Mouse (Mus musculus) stomach, postnatal 0 days (tissue): ENCODE data around the gene Dhdh. TPM values are rescaled to one million over a fixed set of nuclear protein-coding genes. Genes with fewer than 3 reads are reported as not detected.
"Not testable (repeated sequence)": the region's sequence is repeated elsewhere in the genome, so short reads cannot be mapped to it uniquely, and the experiment has no call there.

ENCODE experiments used
- ATAC-seq: fragments of 200-750 bp; cut with Nextera tagmentation; 2 replicates; pipeline ENCODE4 v1.8.0; 2017; ENCODE audit not compliant: low FRiP score, low TSS enrichment
- DNase-seq: peaks from one replicate; pipeline ENCODE4 v3.0.0-alpha.2; 2016; ENCODE audit warnings: low spot score
- H3K27ac ChIP-seq: fragments of 300-500 bp; sonication (generic); replicated peaks from 2 replicates; pipeline ENCODE4 v1.5.1; 2014; ENCODE audit warnings: mild to moderate bottlenecking, control low read depth
- H3K27me3 ChIP-seq: fragments of 300-500 bp; sonication (generic); 2 replicates; pipeline ENCODE4 v1.6.1; 2014; ENCODE audit warnings: low read length; ENCODE audit not compliant: control insufficient read depth, insufficient read depth
- H3K36me3 ChIP-seq: fragments of 300-500 bp; sonication (generic); 2 replicates; pipeline ENCODE4 v1.6.1; 2014; ENCODE audit warnings: low read length, mixed read lengths; ENCODE audit not compliant: control insufficient read depth, insufficient read depth
- H3K4me1 ChIP-seq: fragments of 300-500 bp; sonication (generic); replicated peaks from 2 replicates; pipeline ENCODE4 v1.6.1; 2014; ENCODE audit warnings: antibody characterized with exemption; ENCODE audit not compliant: control insufficient read depth, insufficient read depth
- H3K4me2 ChIP-seq: fragments of 300-500 bp; sonication (generic); replicated peaks from 2 replicates; pipeline ENCODE4 v1.6.1; 2014; ENCODE audit warnings: low read depth, mild to moderate bottlenecking, control low read depth, moderate library complexity
- H3K4me3 ChIP-seq: fragments of 300-500 bp; sonication (generic); 2 replicates; pipeline ENCODE4 v1.5.1; 2014; ENCODE audit warnings: low read depth, low read length, control low read depth
- H3K9ac ChIP-seq: fragments of 300-500 bp; sonication (generic); 2 replicates; pipeline ENCODE4 v1.6.1; 2014; ENCODE audit warnings: mild to moderate bottlenecking, low read length, control low read depth, mixed read lengths
- H3K9me3 ChIP-seq: fragments of 300-500 bp; sonication (generic); 2 replicates; pipeline ENCODE4 v1.6.1; 2016; ENCODE audit warnings: low read length; ENCODE audit not compliant: control insufficient read depth
- CTCF ChIP-seq: IDR thresholded peaks from 2 replicates; pipeline ENCODE4 v1.5.1; 2016; ENCODE audit warnings: antibody characterized with exemption, low read depth, mild to moderate bottlenecking, moderate library complexity
- EP300 ChIP-seq: optimal IDR thresholded peaks from 2 replicates; pipeline ENCODE3; 2016; ENCODE audit warnings: antibody characterized with exemption
- WGBS: fragments of 180-500 bp; shearing (Covaris S2); extraction: QIAGEN DNeasy Blood & Tissue Kit; methylation state at CpG from one replicate; pipeline ENCODE4 v1.1.7; 2014; 5-methylcytosine and 5-hydroxymethylcytosine counted together
- polyA plus RNA-seq: library from polyadenylated mRNA; unstranded; fragments of >200 nt; fragmentation: Nextera tagmentation; extraction: Ambion mirVana; gene quantifications from 2 replicates; pipeline ENCODE4 v1.2.1, GENCODE M21; 2015

Dhdh gene
- polyA plus RNA-seq, 1 experiment from 2014 or later, result 1.1 TPM

DNA sequence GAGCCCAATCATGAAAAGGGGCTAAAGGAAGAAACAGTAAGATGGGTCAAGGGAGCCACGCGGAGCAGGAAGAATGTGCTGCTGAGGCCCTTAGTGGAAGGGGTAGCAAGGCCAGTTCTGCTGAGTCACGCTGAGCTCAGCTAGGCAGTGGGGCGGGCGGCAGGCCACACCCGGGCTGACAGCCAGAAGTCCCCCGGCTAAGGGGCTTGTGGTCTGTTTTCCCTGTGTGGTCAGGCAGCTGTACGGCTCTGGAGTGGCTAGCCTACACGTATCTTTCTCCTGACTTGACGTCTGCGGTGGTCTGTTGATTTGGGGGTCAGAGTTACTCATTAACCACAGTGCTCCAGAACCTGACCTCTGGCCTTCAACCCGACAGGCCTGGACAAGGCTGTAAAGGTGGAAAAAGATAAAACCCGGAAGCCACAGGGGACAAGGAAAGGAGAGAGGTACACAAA is 27.7 kb downstream of the Dhdh start:
- Histone ChIP-seq H3K4me3 (0 out of 2 replicates have a peak overlapping the region, but pooled peaks have one; percentile 33), H3K27me3 (no peaks in the 10 kb centered on the region), H3K36me3 (peaks cover 8% of the 10 kb centered on the region), H3K4me1 (peaks cover 9% of the 10 kb centered on the region), H3K9ac (peak overlapping the region; percentile 58), H3K9me3 (no peaks in the 10 kb centered on the region), H3K4me2 (peak overlapping the region; percentile 67), H3K27ac (peak overlapping the region; percentile 95)
- TF ChIP-seq EP300, result no peak
- no peak for TF ChIP-seq CTCF
- DNase-seq (peak; percentile 87), ATAC-seq (peak; percentile 50)
- WGBS, result 6% methylated on average over 13 of the region's 13 CpGs

DNA sequence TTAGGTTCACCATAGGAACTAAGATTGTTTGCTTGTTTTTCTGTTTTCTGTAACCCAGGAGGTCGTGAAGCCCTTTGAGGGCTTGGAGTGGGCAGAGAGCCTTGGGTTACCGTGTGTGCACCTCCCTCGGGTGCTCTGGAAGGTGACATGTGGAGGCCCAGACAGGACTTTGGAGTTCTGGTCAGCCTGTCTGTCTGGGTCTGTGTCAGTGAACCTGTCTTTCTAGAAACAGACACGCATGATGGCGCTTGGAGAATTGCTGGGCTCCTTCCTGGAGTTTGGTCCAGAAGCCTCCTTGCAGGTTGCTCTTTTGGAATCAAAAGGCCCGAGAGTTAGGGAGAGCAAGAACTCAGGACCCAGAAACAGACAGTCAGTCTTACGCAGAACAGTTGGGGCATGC is 28.2 kb downstream of the Dhdh start:
- Histone ChIP-seq H3K36me3 (peaks cover 8% of the 10 kb centered on the region), H3K27me3 (no peaks in the 10 kb centered on the region), H3K27ac (peak overlapping the region; percentile 95), H3K9ac (peak overlapping the region; percentile 58), H3K4me1 (peaks cover 7% of the 10 kb centered on the region), H3K4me3 (peak overlapping the region; percentile 33), H3K9me3 (no peaks in the 10 kb centered on the region), H3K4me2 (peak overlapping the region; percentile 67)
- 51% methylated on average over 7 of the region's 7 CpGs for WGBS
- ATAC-seq, result no peak
- TF ChIP-seq EP300 (no peak), CTCF (no peak)
- peak; percentile 47 for DNase-seq

DNA sequence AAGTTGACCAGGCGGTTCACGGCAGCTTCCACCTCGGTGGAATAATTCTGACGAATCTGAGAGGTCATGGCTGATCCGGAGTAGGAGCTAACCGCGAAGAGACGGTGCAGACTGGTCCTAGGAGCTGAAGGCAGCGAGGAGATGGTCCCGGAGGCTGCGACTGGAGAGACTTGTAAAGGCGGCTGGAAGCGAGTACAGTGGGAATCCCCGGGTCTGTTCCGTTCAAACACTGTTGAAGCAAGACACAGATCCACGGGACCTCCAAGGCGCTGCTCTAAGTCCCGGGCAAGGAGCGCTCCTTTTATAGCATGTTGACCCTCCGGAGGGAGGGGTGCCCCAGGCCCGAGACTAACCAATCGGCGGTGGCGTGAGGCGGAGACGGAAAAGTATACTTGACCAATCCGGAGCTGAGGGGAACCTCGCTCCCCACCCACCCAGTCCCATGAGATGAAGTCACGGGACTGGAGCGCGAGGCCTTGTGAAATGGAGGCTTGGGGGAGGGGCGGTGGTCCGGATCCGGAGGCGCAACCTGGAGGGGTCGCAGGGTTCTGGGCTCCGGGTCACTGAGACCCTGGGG is 29.0 kb downstream of the Dhdh start, which contains the start of gene Ftl1:
Ftl1 (minus strand) TSS at position 321 of the 577 bp plus-strand sequence.
- H3K27me3 ChIP-seq, H3K4me1 ChIP-seq, H3K9me3 ChIP-seq: not testable (repeated sequence)
- Histone ChIP-seq H3K36me3 (peaks cover 12% of the 10 kb centered on the region), H3K4me3 (peak within 1 kb of the TSS; percentile 69), H3K27ac (peak within 1 kb of the TSS; percentile 95), H3K9ac (peak within 1 kb of the TSS; percentile 74), H3K4me2 (peak within 1 kb of the TSS; percentile 87)
- ATAC-seq (peak; percentile 93), DNase-seq (peak; percentile 98)
- TF ChIP-seq EP300, result peak; percentile 77
- WGBS, result under 1% methylated on average over 29 of the region's 37 CpGs

DNA sequence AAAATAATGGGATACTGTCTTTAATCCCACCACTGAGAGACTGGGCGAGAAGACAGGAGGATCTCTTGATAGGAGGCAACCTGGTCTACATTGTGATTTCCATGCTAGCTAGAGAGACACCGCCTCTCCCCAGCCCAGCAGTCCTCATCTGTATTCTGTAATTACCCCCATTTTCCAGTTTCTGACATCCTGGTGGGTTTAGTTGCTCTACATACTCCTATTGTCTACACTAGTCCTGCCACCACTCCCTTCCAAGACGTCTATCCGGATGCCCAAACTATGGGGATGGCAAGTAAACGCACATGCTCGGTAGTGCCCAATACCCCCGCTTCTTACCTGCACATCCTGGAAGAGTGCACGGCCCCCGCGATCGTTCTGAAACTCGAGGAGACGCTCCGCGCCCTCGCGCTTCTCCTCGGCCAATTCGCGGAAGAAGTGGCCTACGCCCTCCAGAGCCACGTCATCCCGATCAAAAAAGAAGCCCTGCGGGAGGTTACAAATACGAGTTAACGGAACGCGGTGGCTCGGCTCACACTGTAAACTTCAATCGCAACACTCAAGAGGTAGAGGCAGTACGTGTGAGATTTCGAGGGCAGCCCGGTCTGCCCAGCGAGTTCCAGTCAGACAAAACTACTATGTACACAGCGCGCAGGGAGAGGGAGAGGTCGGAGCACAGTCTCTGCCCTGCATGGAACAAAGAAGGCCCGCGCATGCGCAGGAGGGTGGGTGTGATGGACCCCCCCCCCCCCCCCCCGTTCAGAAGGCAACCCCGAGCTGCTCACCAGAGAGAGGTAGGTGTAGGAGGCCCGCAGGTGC is 29.6 kb downstream of the Dhdh start:
- peak; percentile 67 for ATAC-seq
- H3K36me3 ChIP-seq, result peaks cover 18% of the 10 kb centered on the region
- under 1% methylated on average over 41 of the region's 43 CpGs for WGBS

DNA sequence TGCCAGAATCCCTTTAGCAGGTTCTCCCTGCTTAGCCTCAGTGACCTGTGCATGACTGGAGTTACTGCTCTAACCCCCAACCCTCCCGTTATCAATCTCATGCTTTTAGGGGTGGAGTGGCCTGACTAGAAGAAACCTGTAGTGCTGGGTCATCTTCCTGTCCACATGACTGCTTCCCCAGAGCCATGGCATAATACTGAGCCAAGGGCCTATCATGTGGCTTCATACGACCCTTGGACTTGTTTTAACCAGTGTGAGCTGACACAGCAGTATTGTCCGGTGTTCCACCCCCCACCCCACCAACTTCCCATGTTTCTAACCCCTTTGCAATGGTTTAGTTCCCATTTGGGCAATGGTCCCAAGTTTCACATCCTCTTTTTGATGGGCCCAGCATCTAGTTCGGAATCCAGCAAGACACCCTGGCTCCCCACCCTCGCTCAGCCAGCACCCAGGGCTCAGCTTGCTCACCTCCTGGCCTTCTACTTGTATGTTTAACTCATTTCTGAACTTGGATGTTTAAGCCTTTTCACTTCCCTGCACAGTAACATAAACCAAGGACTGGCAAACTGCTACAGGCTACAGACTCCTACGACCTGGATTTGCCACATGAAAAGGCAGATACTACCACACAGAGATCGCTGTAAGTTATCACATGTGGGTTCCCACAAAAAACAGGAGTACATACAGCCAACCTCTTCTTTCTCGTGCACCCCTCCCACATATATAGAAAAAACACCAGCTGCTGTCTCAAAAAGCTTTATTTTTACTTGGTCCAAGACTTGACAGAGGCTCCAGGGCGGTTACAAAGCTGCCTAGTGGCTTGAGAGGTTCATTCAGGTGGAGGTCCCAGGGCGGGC is 31.2 kb downstream of the Dhdh start:
- 39% methylated on average over 9 of the region's 10 CpGs for WGBS
- Histone ChIP-seq H3K4me2 (peak overlapping the region; percentile 87), H3K27me3 (no peaks in the 10 kb centered on the region), H3K4me1 (peaks cover 7% of the 10 kb centered on the region), H3K9ac (peak overlapping the region; percentile 74; the same call in 1 of the 2 replicates), H3K9me3 (no peaks in the 10 kb centered on the region), H3K4me3 (peak overlapping the region; percentile 69), H3K27ac (no peak overlapping the region; the same call in 1 of the 2 replicates), H3K36me3 (peaks cover 19% of the 10 kb centered on the region)
- peak; percentile 4; the same call in 1 of the 2 replicates for ATAC-seq
- TF ChIP-seq CTCF, result no peak
- TF ChIP-seq EP300, result no peak
- DNase-seq, result peak; percentile 14

More for the DNA sequence above, 29.6 kb downstream of the Dhdh start:
- Histone ChIP-seq H3K27me3 (no peaks in the 10 kb centered on the region), H3K9me3 (no peaks in the 10 kb centered on the region), H3K4me1 (peaks cover 7% of the 10 kb centered on the region), H3K4me2 (peak overlapping the region; percentile 87), H3K4me3 (peak overlapping the region; percentile 69), H3K27ac (peak overlapping the region; percentile 90), H3K9ac (peak overlapping the region; percentile 74)
- TF ChIP-seq EP300 (no peak), CTCF (no peak)
- peak; percentile 90 for DNase-seq
